Mouse (Mus musculus) testis, postnatal 14 days (tissue): ENCODE data around the gene Adamtsl1.

Experiments used
- DNase-seq: peaks from one replicate; pipeline ENCODE4 v3.0.0; 2021; ENCODE audit warnings: low spot score

The Adamtsl1 gene

DNA sequence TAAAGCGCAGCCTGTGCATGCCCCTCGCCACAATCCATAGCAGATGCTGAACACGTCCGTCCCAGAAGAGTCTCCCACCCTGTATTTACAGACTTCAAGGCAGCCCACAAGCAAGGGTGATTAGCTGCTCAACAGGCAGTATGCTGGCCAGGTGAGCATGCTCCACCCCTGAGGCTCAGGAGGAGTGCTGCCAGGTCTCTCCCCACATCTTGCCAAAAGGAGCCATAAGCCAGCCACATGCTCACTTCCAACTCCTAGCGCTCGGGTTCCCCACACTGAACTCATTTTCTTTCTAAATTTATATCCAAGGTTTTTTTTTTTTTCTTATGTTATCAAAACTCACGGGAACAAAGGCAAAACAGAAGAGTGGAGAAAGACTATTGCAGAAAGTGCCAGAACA is 687.8 kb downstream of the Adamtsl1 start:
- DNase-seq: no peak

DNA sequence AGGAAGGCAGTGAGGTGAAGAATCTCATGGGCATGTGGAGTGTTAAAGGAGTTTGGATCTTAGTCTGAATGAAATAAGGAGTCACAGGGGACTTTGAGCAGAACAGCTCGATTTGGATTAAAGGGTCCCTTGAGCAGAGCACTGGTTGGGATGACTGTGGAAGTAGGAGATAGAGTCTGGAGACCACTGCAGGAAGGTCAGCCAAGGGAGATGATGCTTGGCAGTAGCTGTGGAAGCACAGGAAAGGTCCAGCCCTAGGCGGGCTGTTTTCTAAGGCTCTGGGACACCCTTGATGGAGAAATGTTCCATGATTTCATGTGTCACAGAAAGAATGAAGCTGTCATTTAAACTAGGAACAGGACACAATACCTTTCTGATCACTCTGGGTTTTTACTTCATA is 689.3 kb downstream of the Adamtsl1 start:
- no peak for DNase-seq

DNA sequence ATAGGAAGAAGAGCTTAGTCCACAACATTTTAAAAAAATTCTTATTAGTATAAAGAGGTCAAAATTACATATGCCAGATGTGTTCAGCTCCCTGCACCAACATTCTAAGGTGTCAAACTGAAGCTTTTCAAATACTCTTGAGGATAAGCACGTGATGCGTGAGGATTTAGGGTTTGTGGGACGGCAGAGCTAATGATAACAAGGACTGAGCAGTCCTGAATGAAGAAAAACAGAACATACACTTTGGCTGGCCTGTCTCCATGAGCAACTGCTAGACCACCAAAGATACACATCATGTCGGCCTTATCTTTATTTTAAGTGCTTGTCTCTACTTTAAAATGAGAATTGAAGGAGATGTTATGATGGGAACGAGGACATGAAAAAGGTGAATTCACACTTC is 710.9 kb downstream of the Adamtsl1 start:
- no peak for DNase-seq

DNA sequence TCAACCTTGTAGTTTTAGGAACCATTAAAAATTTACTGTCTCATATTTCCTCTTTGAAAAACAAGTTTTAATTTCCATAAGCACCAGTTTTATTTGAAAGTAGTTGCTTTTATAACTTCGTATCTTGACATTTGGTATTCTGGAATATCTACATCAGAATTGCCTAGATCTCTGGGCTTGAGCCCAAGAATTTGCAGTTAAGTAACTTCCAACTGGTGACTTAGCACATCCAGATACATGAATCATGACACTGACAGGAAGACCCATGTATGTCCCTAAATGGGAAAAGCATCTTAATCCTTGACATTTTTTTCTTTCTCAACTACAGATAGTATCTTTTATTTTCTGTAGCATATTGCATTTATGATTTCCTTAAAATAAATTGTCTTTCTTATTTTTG is 713.1 kb downstream of the Adamtsl1 start:
- no peak for DNase-seq

DNA sequence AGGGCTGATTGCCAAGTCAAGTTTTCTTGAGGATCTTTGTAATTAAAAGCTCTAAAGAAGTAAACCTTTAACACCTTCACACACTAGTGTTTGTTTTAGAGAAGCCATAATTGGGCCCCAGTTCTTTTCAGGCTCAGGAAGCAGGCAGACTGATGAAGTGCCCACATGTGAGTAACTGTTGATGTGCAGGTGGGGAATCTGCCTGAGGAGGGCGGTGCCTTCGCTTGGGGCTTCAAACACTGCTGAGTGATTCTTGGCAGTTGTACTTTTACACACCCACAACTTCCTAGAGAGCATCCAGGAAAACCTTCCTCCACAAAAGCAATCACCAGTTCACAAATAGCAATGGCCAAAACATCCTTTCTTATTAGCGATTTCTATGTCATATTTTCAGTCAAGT is 719.2 kb downstream of the Adamtsl1 start:
- DNase-seq: no peak

DNA sequence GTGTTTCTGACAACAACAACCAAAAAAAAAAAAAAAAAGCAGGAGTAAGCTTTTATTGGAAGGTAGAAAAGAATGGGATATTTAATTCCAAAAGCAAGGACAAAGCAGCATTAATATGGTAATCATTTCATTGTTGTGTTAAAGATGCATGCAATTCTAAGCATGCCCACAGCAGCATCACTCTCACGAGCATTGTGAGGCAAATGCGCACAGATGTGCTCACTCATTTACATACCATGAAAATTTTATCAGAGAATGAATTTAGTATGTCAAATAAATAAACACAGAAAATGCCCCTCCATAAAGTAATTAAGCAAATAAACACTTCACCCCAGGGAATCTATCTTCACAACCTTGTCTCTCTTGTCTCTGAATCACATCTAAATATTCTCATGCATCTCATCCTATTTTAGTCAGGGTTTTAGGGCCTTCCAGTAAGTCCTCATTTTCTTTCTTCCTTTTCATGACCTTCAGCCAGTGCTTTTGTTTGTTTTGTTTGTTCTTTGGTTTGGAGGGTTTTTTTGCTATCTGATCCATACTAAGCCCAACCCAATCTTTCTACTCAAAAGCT is 728.0 kb downstream of the Adamtsl1 start:
- no peak for DNase-seq

DNA sequence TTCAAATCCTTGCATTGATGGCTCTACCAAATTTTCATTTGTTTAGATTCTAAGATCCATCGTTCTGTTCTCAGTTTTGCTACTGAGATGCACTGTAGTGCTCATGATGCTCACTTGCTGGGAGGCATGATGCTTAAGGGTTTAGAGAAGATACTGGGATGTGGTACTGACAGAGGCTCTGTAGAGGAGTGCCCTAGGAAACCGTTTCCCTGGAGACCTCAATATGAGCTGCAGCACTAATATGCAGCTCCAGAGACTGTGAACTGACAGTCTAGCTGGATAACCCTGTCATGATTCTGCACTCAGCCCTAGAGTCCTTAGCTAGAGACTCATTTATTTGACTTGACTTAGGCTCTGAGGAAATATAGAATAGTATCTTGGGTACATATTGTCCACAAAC is 756.1 kb downstream of the Adamtsl1 start:
- no peak for DNase-seq

DNA sequence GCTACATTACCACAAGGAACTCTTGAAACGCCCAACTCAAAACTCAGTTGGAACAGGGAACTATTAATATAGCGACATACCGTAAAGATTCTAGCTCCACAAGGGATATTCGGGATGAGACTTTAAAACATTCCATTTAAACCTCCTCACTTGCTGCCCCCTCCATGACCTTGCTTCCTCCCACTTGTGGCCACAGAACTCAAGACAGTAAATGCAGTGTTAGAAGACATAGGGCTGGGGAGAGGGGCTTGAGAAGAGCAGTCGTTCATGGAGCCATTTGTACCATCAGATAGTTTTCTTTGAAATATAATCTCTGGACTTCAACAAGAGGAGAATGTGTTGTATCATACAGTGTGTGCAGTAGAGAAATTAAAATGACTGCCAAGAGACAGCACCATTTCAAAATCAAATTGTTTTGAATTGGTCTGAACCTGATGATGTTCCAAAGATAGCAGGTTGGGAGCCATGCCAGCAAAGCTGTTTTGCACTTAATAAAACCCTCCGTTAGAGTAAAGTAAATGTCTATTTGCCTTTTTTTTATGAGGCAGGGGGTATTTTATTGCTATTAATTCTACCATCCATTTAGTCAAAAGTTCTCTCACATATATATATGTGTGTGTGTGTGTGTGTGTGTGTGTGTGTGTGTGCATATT is 759.9 kb downstream of the Adamtsl1 start:
- DNase-seq: no peak

DNA sequence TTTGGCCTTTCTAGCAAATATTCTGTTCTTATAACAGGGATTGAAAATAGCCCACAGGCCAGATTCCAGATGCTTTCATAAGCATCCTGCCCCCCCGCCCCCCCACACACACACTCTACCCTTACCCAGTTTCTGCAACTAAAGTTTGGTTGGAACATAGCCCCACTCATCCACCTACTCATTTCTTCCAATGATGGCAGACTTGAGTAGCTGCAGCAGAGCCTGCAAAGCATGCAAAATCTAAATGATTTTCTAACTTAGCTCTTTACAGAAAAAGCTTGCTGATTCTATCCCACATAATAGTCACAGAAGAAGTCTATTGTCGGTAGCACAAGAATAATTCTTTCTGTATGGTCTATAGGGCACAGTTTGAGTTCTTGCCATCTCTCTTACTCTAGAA is 760.7 kb downstream of the Adamtsl1 start:
- DNase-seq: no peak

DNA sequence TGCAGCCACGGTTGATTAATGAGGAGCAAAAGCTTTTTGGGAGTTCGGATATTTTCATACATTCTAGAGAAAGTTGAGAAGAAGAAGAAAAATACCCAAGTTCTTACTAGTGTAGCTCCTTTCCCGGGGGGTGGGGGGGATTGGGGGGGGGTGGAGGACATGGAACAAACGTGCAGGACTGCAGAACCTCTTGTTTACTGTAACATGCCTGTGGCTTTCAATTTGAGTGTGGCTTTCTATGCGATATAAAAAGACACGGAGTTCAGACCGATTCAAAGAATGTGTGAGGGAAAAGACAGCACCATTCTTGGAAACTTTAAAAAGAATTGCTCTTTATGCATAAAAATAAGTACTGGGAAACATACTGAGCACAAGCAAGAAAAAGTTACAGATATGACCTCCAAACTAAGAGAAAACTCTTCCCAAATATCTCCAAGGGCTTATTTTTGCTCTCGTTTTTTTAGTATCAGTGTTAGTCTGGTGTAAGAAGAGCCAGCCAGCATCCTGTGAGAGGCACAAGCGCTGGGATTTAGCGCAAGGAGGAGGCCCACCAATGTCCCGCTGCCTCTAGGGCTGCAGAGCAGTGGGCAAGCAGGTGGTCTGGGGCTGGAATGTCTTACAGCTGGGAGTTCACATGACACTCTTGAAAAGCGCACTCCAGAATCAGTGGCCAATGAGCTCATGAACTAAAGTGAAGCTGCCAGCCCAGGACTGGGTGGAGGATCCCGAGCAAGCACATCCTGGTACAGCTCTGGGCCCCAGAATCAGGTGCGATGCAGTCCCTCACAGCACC is 762.2 kb downstream of the Adamtsl1 start:
- no peak for DNase-seq

DNA sequence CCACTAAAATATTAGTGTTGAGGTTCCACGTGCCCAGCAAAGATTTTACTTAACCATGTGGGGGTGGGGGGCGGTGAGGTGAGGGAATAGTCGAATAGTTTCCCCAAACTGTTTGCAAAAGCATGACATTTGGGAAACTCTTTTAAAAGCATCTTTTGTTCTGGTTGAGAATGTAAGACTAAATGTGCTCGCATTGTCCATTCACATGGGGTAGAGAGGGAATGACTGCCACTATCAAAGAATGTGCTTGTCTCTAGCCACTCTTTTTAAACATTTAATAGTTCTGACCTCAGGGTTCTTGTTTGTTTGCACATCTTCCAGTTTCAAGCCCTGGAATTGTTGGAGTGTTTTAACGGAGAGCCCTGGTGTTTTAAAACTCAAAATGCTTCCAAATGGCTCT is 764.6 kb downstream of the Adamtsl1 start:
- DNase-seq: no peak

DNA sequence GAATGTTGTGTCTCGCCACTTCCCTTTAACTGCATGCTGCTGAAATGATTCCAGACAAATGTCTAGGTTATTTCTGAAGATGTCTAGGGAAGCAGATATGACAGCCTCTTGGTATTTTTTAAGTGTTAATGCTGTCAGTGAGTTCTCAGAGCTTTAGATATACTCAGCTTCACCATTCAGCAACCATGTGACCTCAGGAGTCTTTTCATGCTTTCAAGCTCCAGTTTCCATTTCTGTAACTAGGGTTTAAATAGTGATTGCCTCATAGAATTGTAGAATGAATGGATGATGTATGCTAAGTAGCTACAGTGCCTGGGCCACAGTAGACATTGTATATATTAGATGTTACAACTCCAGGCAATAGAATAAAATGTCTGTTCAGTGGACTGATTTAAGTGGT is 772.6 kb downstream of the Adamtsl1 start:
- DNase-seq: no peak

DNA sequence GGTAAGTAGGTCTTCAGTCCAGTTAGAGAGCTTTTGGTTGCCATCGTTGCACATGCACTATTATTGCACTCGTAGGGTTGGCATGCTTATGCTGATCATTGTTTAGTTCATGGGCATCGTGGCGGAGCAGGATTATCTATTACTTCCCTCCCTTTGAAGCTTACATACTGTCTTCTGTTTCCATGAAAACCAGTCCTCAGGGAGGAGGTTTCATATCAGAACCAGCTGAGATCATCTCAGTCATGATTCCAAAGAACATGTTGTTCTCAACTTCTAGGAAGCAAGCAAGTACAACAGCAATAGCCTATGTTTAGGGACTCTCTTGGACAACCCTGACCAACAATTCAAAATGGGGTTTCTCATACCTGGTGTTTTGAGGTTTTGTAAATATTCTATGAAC is 774.3 kb downstream of the Adamtsl1 start:
- no peak for DNase-seq

DNA sequence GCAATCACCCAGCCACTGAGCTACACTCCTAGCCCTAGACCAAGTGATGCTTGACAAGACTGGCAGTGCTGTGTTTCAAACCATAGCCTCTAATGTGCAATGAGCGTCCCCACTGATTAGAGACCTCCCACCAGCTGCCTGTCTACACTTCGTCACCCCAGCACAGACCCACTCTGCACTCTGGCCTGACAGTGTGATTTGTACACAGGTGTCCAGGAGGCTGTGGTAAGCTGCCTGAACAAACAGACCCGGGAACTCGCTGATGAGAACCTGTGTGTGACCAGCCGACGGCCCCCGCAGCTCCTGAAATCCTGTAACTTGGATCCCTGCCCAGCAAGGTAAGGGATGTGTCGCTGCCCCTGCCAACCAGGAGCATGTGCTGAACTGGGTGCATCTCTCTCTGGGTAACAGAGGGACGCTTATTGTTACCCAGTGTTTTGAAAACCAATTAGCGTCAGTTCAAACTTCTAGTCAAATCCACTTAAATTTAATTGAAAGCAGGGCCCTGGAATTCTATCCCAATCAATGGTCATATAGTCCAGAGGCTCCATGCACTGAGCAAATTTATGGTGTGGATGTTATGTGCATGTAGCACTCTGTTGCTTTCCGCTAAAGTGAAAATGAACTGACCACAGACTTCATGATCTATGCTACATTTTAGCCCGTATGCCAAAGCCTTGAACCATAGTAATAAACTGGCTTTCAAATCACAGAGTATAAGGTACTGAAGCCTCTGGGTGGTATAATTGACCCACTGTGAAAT is 775.7 kb downstream of the Adamtsl1 start:
- DNase-seq: no peak

DNA sequence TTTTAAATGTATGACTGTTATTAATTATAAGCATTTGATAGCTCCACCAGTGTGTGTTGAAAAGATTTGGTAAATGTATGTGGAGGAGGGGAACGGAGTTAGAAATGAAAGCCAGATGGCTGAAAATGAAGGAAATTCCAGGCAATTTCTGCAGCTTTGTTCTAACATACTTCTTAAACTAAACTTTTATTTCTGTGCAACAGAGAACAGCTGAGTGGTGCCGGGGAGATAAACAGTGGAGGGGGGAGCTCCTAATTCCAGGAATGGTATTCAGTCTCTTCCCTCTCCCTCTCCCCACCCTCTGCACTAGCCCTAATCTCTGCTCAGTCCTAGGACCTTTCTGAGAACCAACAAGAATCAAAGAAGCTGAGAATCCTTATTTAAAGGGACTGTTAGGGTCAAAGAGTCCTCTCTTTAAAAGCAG is 780.9 kb downstream of the Adamtsl1 start:
- no peak for DNase-seq

DNA sequence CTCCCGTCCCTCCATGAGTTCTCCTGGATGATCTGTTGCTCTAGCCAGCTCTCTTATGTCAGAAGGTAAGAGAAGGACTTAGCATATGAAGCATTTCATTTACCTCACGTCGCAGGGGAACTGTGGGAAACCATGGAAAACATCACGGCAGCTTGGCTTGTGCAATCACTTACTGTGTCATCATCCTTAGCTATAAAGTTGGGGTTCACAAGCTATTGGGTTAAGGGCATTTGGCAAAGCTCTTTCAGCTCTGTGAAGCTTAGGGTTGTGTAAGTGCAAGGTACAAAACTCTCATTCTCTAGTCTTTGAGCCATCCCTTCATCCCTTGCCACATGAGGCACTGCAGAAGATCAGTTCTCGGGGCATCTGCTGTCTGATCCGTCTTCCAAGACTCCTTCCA is 787.5 kb downstream of the Adamtsl1 start:
- no peak for DNase-seq

DNA sequence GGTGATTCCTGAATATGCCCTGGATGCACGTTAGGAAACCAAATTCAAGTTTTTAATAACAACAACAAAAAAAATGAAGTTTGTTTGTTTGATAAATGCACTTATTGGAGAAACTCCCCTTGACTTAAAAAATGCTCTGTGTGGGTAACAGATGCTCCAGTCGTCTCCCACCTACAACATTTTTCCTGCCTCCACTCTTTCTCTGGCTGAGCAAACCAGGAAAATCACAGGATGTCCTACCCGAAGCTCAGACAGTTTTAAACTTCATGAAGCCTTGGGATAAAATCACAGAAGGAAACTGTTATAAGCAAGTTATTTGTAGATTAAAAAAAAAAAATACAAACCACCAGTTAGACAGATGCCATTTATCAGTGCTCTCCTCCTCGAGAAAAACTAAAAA is 788.1 kb downstream of the Adamtsl1 start:
- DNase-seq: no peak

DNA sequence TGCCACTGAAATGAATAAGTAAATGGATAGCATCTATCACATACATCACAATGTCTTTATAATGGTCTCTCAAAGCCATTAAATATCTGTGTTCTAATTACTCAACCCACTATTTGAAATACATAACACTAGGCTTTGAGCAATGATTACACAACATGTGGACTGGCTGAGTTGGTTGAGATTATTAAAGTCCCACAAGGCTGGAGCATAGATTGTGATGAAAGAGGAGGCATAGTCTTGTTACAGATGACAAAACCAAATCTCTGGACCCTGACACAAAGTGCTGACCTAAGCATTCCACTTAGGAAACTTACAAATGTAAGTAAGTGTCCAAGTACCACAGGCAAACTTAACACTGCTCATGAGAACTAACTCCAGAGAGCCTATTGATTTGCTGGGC is 792.8 kb downstream of the Adamtsl1 start:
- no peak for DNase-seq

DNA sequence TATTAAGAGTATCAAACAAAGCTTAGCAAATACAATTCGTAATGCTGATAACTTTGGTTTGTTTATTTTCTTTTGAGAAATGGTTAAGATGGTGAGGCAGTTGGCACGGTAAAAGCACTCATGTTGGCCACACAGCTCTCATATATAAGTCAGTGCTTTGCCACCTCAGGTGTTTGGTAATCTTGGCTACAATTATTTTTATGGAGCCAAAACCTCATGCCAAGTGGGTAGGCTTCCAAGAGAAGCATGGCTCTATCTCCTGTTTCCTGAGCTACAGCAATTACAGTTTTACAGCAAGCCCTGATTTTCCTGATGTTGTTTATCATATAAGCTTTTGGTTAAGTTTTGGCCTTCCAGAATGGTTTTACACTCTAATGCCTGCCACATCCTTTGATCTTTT is 795.2 kb downstream of the Adamtsl1 start:
- no peak for DNase-seq

DNA sequence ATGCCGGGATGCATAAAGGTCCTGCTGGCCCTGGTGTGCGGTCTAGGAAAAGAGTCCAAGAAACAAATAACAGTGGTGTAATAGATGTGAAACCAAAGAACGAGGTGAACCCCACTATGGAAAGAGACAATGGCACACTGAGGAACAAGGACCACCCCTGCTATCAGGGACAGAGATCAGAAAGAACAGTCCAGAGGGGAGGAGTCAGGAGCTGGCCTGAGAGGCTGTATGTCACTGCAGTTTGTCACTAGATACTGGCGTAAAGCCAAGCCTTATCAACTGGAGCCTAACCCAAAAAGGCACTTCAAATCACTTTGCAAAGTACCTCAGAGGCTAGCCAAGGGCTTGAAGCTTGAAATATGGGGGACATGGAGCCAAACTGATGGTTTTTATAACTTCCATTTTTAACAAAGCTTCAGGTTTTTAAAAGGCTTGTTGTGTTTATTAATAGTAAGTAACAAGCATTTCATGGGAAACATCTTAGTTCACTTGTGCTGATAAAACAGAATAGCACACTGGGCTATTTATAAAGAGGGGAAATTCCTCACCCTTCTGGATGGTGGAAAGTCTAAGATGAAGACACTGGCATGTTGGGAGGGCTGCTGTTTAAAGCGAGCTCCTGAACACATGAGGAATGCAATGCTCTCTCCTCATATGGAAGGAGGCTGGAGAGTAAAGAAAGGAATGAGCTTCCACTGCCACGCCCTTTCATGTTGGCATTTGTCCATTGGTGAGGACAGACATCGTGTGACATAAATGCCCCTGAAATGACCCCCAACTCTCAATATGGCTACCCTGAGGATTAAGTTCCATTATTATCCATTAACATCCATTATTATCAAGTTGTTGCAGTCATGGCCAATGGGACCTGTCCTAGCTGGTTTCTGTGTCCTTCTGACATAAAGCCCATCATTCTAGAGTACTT is 797.1 kb downstream of the Adamtsl1 start:
- peak; percentile 5 for DNase-seq

DNA sequence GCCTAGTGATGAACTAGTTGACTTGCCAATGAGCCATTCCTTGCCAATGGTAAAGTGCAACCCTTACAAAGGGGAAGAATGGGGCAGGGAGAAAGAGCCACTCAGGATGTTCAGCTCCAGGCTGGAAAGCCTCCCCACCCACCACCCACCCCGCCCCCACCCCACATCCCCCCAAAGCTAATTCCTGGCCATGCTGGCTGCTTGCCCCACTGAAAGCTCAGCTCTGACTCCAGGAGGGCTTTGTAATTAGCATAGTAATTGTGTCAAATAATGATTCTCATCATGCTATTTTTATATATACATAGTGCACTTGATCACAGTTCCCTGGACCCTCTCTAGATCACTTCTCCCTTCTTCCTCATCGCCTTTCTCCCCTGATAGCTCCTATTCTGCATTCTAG is 798.4 kb downstream of the Adamtsl1 start:
- no peak for DNase-seq

DNA sequence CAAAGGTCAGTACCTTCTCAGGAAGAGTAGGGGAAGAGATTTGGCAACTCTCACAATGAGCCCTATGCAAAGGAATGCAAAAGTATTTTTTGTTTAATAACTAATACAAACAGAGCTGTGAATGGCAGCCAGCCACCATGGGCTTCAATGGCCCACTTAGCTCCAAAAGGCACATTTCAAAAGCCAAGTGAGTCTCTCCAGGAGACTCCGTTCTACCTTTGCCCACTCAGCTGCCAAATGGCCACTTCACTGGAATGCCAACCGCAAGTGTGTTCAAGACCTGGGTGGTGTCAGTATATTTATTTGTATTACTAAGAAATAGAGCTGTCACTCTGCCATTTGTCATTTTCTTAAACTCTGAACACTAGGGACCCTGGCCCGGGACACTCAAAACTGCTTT is 800.5 kb downstream of the Adamtsl1 start:
- DNase-seq: no peak
